Mouse (Mus musculus) ovary, postnatal 10 days (tissue): ENCODE measurements around the gene Hmg20b.

Experiments
- DNase-seq: peaks from one replicate; pipeline ENCODE4 v3.0.0; 2022; ENCODE audit warnings: low spot score

Hmg20b gene

DNA sequence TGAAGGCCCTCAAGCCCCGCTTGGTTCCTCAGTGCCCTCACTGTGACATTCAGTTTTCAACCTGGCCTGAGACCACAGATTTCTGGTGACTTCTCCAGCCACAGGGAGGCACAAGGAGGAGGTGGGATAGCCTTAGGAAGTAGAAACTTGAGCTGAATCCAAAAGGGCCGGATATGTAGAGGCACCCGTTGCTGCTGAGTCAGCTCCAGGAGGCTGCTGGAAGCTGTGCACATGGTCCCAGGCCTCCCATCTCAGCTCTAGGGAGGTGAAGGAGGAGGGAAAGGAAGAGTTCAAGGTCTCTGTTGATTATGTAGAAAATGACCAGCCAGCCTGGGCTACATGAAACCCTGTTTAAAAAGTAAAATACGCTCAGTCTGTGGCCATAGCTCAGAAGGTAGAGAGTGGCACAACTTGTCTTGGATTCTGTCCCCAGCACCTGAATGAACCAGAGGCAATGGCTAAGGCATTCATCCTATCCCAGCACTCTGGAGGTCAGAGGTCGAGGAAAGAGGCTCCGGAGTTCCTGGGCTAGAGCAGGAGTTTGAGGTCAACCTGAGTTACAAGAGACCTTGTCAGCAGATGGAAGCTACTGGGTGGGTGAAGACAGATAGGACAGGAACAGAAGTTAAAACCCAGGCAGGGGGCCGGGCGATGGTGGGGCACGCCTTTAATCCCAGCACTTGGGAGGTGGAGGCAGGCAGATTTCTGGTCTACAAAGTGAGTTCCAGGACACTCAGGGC lies 4.6 kb upstream of the Hmg20b start:
- DNase-seq = no peak

DNA sequence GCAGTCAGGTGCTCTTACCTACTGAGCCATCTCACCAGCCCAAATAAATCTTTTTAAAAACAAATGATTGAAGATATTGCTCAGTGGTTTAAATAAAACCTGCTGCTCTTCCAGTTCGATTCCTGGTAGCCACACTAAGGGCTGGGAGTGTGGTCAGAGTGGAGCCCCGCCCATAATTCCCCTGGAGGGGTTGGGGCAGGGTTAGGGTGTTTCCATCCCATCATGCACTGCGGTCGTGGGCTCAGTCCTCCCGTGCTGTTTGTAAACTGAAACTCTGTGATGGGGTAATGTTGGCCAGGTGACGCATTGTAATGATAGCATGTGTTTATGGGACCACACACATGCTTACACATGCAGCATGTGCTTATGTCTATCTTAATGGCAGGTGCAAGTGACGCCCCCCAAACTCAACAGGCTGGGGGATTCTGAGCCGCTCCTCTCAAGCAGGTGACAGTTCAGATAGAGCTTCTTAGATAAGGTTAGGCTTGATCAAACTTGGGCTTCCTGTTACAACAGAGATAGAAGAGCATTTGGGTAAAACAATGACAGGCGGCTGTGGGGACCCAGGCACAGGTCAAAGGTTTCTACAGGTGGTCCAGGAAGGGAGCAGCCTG lies 1.5 kb upstream of the Hmg20b start:
- no peak for DNase-seq

DNA sequence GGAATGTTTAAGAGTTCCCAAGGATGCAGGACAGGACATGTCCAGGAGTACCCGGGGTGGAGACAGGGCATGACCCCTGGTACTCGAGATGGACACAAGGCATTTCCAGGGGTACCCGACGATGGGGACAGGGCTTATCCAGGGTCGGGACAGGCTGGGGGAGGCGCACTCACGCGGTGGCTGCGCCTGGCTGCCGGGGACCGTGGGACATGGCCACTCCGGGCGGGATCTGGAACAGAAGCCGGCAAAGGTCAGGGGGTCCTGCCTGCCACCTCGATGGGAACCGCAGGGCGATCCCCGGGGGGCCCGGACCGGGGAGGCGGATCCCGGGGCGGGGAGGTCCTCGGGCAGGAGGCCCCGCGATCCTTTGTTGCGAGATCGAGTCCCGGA lies 324 bp downstream of the Hmg20b start:
- DNase-seq = no peak

- no peak for DNase-seq
These were observed 1.1 kb downstream of the Hmg20b start for GRCm38 (mm10) chr10:81349146-81349545.

- no peak for DNase-seq
These were observed 3.7 kb downstream of the Hmg20b start for GRCm38 (mm10) chr10:81346453-81347067.

DNA sequence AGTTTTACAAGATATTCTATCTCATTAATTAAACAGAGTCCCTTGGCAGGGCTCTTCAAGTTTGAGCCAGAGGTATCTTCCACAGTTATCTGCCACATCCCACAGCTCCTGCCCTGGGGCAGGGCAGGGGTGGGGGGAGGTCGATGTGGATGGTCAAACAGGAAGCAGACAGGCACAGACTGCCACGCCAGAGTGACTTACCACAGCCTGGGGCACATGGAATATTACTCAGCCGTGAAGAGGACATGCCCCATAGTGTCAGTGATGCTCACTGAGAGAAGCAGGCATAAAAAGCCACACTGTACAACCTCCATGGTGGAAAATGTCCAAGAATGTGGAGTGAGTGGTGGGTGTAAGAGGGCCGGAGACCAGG lies 5.1 kb downstream of the Hmg20b start:
- DNase-seq = no peak

GRCm38 (mm10) chr10:81344421-81345161 lies 5.7 kb downstream of the Hmg20b start:
- DNase-seq = no peak

DNA sequence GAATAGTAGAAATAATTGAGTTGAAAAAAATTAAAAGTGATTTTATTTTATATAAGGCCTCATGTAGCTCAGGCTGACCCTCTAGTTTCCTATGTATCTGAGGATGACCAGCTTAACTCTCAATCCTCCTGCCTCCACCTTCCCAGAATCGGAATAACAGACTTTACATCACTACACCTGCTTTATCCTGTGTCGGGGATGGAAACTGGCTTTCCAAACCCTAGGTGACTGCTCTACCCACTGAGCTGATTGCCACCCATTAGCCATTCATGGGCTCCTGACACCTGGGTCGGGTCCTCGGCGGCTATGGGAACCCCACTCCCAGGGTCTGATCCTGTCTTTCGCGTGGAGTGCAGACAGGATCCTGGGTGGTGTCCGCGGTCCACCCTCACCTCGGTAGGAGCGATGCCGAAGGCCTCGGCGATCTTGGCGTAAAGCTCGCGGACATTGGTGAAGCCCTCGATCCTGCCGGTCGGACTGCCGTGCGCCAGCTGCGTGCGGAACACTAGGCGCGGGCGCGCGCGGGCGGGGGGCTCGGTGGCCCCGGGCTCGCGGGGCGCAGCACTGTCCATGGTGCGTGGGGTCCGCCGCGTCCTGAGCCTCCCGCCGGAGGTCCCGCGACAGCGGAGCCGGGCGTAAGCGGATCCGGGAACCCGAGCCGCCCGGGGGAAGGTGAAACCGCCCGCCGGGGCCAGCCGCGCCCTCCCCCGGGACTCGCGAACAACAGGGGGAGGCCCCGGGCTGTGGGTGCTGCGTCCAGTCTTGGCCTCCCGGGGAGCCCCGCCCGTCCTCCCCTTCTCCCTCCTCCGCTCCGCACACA lies 7.4 kb downstream of the Hmg20b start, which contains the start of gene Gipc3:
TSS of gene Gipc3 (minus strand) at position 581 of the 820 bp plus-strand sequence.
- no peak for DNase-seq

DNA sequence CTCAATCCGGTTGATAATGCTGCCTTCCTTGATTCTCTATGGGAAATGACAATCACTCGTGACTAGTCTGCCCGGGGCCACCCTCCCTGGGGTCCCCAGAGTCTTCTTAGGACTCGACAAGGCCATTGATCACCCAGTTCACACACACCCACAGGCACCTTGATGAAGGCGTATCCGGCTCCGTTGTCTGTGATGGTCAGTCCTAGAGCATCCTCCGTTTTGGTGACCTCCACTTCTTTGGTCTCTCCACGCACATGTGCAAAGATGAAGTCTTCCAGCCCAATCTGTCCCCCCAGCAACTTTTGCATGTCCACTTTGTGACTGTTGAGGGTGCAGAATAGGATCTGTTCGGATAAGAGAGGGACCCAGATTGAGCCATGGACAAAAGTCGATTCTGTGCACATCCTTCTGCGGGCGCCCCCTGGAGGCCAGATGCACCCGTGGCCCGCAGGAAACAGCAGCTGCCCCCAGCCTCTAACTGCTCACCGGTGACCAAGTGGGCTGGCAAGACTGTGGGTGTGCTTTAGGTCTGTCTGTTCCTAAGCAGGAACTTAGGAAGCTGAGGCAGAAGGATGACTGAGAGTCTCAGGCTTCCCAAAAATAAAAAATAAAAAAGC lies 8.8 kb downstream of the Hmg20b start:
- no peak for DNase-seq

GRCm38 (mm10) chr10:81340551-81341332 lies 9.5 kb downstream of the Hmg20b start:
- DNase-seq = no peak

GRCm38 (mm10) chr10:81336558-81336957 lies 13.7 kb downstream of the Hmg20b start:
- no peak for DNase-seq

DNA sequence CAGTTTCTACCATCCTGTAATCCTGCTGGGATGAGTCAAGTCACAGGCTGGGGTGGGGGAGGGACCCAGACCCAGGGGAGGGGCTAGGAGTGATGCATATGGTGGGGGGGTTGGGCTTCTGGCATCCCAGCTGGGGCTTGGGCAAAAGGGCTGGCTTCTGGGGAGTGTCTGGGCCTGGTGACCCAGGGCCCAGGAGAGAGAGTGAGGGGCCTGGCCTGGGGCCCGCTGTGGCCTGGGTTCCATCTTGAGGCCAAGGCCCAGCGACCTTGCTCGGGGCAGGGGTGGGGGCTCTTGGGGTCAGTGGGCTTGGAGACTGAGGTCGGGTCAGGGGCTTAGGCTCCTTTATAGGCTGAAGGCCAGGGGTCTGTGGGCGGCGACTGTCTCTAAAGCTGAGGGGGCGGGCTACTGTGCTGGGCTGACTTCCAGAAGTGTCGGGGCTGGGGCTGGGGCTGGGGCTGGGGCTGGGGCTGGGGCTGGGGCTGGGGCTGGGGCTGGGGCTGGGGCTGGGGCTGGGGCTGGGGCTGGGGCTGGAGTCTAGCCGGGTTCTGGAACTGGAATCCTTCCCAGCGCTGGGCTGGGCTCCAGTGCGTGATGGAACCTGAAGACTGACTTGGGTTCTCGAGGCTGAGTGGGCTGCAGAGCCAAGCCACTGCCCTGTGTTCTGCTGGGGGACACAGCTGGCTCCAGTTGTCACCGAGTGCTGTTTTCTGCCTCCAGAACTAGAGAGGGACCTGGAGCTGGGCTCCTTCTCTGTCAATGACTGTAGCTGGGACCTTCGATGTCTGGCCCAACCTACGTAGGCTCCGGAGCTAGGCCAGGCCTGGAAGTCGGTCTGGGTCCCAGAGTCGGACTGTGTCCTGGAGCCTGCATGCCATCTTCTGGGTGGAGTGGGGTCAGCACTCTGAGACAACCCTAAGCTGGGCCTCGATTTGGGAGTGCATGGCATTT lies 14.6 kb downstream of the Hmg20b start:
- no peak for DNase-seq

- no peak for DNase-seq
These were observed 16.0 kb downstream of the Hmg20b start for GRCm38 (mm10) chr10:81334324-81334723.

- no peak for DNase-seq
These were observed 18.0 kb downstream of the Hmg20b start for GRCm38 (mm10) chr10:81332277-81332676.

DNA sequence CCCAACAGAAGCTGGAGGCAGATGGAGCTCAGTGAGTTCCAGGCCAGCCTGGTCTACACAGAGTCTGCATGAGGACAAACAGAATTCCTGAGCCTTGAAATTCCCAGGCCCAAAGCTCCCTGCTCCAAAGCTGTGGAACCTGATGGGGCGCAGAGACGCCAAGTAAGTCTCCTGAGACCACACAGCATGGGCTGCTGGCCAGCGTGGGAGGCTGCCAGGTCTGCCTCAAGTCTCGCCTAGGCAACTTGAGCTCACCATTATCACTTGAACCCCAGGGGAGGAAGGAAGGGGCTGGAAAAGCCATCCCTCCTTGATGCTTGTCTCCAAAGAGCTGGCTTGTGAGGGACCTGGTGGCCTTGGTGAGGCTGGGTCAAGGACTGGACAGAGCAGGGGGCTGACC lies 20.3 kb downstream of the Hmg20b start:
- DNase-seq = no peak

- DNase-seq = no peak
These were observed 20.9 kb downstream of the Hmg20b start for GRCm38 (mm10) chr10:81329194-81329975.

DNA sequence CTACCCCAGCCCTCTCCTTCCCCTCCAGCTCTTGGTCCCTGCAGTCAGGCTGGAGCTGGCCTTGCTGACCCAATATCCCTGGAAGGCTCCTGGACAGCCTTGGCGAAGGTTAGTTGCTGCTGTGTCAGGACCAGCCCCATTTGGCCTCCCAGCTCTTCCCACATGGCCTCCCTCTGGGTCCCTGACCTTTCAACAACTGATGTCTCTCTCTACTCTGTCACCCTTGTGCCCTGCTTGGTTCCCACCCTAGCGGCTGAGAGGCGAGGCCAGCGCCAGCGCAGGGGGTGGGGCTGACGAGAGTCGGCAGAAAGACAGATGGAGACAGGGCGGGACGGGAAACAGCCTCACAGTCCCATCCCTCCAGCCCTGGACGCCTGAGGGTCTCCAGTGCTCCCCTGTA lies 21.9 kb downstream of the Hmg20b start, which contains the start of gene Tbxa2r:
TSS of gene Tbxa2r (plus strand) at position 346 of the 400 bp plus-strand sequence.
- no peak for DNase-seq

DNA sequence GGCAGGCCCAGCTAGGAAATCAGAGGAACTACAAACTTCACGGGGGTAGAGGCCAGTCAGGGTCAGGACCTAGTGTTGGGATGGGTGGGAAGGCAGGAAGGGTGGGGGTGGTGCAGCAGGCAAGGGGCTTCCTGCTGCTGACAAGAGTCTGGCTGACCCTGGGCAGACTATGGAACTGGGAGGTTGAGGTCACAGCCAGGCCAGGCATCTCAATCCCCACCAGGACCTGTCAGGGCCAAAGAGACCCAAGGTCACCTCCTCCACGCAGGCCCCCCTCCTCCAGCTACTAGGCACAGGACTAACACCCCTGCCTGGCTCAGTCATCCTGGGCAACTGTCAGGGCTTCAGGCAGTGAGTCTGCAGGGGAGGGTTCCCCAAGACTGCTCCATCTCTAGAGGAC lies 22.3 kb downstream of the Hmg20b start:
- DNase-seq = no peak
